Mouse (Mus musculus) CH12.LX (cell line): ENCODE measurements at regions not wholly inside any gene's neighbourhood (a gene's known extent, or its start where the extent isn't known, plus 50 kb on each side); places are given as distances from the start of the nearest gene placed in this dataset.
A peak's percentile ranks its signal among the peaks of the same experiment; 100 is the strongest.

Source experiments
- DNase-seq: peaks from one replicate; pipeline ENCODE4 v3.0.0-alpha.2; 2013; ENCODE audit errors: extremely low read depth
- H3K27ac ChIP-seq: 2 replicates; pipeline ENCODE4 v1.5.1; 2012; ENCODE audit warnings: low read depth, mild to moderate bottlenecking, control low read depth, moderate library complexity; ENCODE audit not compliant: insufficient read depth
- H3K27me3 ChIP-seq: replicated peaks from 2 replicates; pipeline ENCODE3; 2012; ENCODE audit warnings: inconsistent platforms
- H3K36me3 ChIP-seq, 2 experiments: replicated peaks in 1 of 2; 2 replicates each; pipeline versions ENCODE3 to v1.6.1; 2012; ENCODE audit warnings: inconsistent platforms in 1 of 2, low read length in 1 of 2, mild to moderate bottlenecking in 1 of 2, mixed read lengths in 1 of 2, moderate library complexity in 1 of 2; ENCODE audit not compliant: control insufficient read depth in 1 of 2, insufficient read depth in 1 of 2
- H3K4me1 ChIP-seq, 2 experiments: 2 replicates each; pipeline ENCODE4 v1.6.1; 2012; ENCODE audit warnings: inconsistent platforms in 1 of 2, moderate library complexity in 1 of 2; ENCODE audit not compliant: insufficient read depth in 2 of 2, control insufficient read depth in 1 of 2
- H3K4me2 ChIP-seq: 2 replicates; pipeline ENCODE4 v1.6.1; 2012; ENCODE audit warnings: low read depth, mild to moderate bottlenecking, control low read depth; ENCODE audit not compliant: poor library complexity, insufficient read depth, severe bottlenecking
- H3K4me3 ChIP-seq, 3 experiments: fragments of 150-350 bp in 1 of 3; sonication (generic) in 1 of 3; replicated peaks in 1 of 3; 2 replicates each; pipeline versions ENCODE3 to v1.5.1; 2011 to 2012; ENCODE audit warnings: low read depth in 2 of 3, low read length in 2 of 3, mild to moderate bottlenecking in 2 of 3, moderate library complexity in 2 of 3, control low read depth in 1 of 3, improper control_type of control experiment in 1 of 3, inconsistent platforms in 1 of 3, mixed read lengths in 1 of 3; ENCODE audit not compliant: poor library complexity in 1 of 3
- H3K79me2 ChIP-seq: replicated peaks from 2 replicates; pipeline ENCODE4 v1.6.1; 2012; ENCODE audit warnings: mild to moderate bottlenecking, moderate library complexity; ENCODE audit not compliant: control insufficient read depth, poor library complexity, insufficient read depth, severe bottlenecking; ENCODE audit errors: extremely low read depth
- H3K9ac ChIP-seq: 2 replicates; pipeline ENCODE4 v1.6.1; 2012; ENCODE audit warnings: low read depth, mild to moderate bottlenecking, control low read depth, moderate library complexity; ENCODE audit not compliant: insufficient read depth
- H3K9me3 ChIP-seq: replicated peaks from 2 replicates; pipeline ENCODE3; 2012; ENCODE audit warnings: low read length, inconsistent platforms, mixed read lengths
- CTCF ChIP-seq, 2 experiments: IDR thresholded peaks in 1 of 2; conservative IDR thresholded peaks in 1 of 2; 2 replicates each; pipeline ENCODE4 v1.5.1; 2011 to 2012; ENCODE audit warnings: low read depth in 2 of 2, low read length in 2 of 2, improper control_type of control experiment in 1 of 2, inconsistent platforms in 1 of 2, mild to moderate bottlenecking in 1 of 2, moderate library complexity in 1 of 2
- ETS1 ChIP-seq: conservative IDR thresholded peaks from 2 replicates; pipeline ENCODE4 v1.6.1; 2012; ENCODE audit warnings: low read depth, mild to moderate bottlenecking, inconsistent platforms, low read length, improper control_type of control experiment, moderate library complexity
- IRF4 ChIP-seq: IDR thresholded peaks from 2 replicates; pipeline ENCODE4 v1.6.1; 2014; ENCODE audit warnings: low read depth, mild to moderate bottlenecking, inconsistent platforms, low read length, improper control_type of control experiment
- MAX ChIP-seq: IDR thresholded peaks from 2 replicates; pipeline ENCODE4 v1.6.1; 2011; ENCODE audit warnings: low read length, improper control_type of control experiment
- MAZ ChIP-seq: IDR thresholded peaks from 2 replicates; pipeline ENCODE4 v1.6.1; 2012; ENCODE audit warnings: low read depth, mild to moderate bottlenecking, inconsistent platforms, low read length, improper control_type of control experiment, moderate library complexity
- MEF2A ChIP-seq: IDR thresholded peaks from 2 replicates; pipeline ENCODE4 v1.6.1; 2014; ENCODE audit warnings: low read depth, mild to moderate bottlenecking, inconsistent platforms, low read length, improper control_type of control experiment, borderline replicate concordance
- PAX5 ChIP-seq: IDR thresholded peaks from 2 replicates; pipeline ENCODE4 v1.6.1; 2012; ENCODE audit warnings: low read length, inconsistent platforms, mixed read lengths
- POLR2AphosphoS2 ChIP-seq: IDR thresholded peaks from 2 replicates; pipeline ENCODE4 v1.6.1; 2011; ENCODE audit warnings: low read depth, low read length, improper control_type of control experiment
- RAD21 ChIP-seq: IDR thresholded peaks from 2 replicates; pipeline ENCODE4 v1.6.1; 2011; ENCODE audit warnings: low read depth, mild to moderate bottlenecking, low read length, improper control_type of control experiment, moderate library complexity
- RCOR1 ChIP-seq: conservative IDR thresholded peaks from 2 replicates; pipeline ENCODE4 v1.6.1; 2012; ENCODE audit warnings: low read depth, mild to moderate bottlenecking, inconsistent platforms, low read length, improper control_type of control experiment
- SIN3A ChIP-seq: IDR thresholded peaks from 2 replicates; pipeline ENCODE4 v1.6.1; 2012; ENCODE audit warnings: low read length, improper control_type of control experiment, inconsistent platforms
- TBP ChIP-seq: conservative IDR thresholded peaks from 2 replicates; pipeline ENCODE4 v1.6.1; 2011; ENCODE audit warnings: low read depth, low read length, improper control_type of control experiment
- UBTF ChIP-seq: IDR thresholded peaks from 2 replicates; pipeline ENCODE4 v1.6.1; 2012; ENCODE audit warnings: low read depth, mild to moderate bottlenecking, inconsistent platforms, low read length, improper control_type of control experiment, moderate library complexity
- ZKSCAN1 ChIP-seq: IDR thresholded peaks from 2 replicates; pipeline ENCODE4 v1.6.1; 2012; ENCODE audit warnings: low read depth, inconsistent platforms, low read length, improper control_type of control experiment, borderline replicate concordance
- dilution Hi-C: fragments of 300-500 bp; cut with MboI; formaldehyde crosslinking; loops from 2 replicates; pipeline ENCODE4 v1.14.3; 2020; ENCODE audit warnings: low sequenced_read_pairs; ENCODE audit not compliant: extremely low pct_unique_long_range_greater_than_20kb, extremely low pct_ligation_motif_present
- in situ Hi-C: fragments of 300-500 bp; cut with MboI; formaldehyde crosslinking; loops from 3 replicates; pipeline ENCODE4 v1.14.3; 2019; ENCODE audit warnings: low sequenced_read_pairs, low pct_ligation_motif_present, low pct_unique_long_range_greater_than_20kb, mixed read lengths

- in situ Hi-C loops = no loop called here
- Histone ChIP-seq H3K27ac (no peak overlapping the region), H3K4me3 (no peak overlapping the region), H3K9me3 (no peaks in the 10 kb centered on the region), H3K79me2 (no peaks in the 10 kb centered on the region), H3K4me2 (no peak overlapping the region), H3K4me1 (no peaks in the 10 kb centered on the region; a peak in 1 of 4 replicates), H3K9ac (no peak overlapping the region), H3K27me3 (no peaks in the 10 kb centered on the region), H3K36me3 (no peaks in the 10 kb centered on the region)
- no peak for TF ChIP-seq SIN3A
- no peak for TF ChIP-seq PAX5
- TF ChIP-seq MAX = no peak
- TF ChIP-seq MAZ = no peak
- no peak for TF ChIP-seq ZKSCAN1
- TF ChIP-seq UBTF = no peak
- no peak for TF ChIP-seq MEF2A
- no peak for TF ChIP-seq POLR2AphosphoS2
- no peak for DNase-seq
- dilution Hi-C loops = no loop called here
Observed at GRCm38 (mm10) chr12:56457356-56457755, 79.4 kb downstream of the Nkx2-1 start.

- Histone ChIP-seq H3K36me3 (no peaks in the 10 kb centered on the region), H3K4me3 (no peak overlapping the region), H3K9me3 (no peaks in the 10 kb centered on the region), H3K4me1 (peaks cover 2 to 23% of the 10 kb centered on the region in 2 experiments; a peak in 2 of 4 replicates), H3K27ac (no peak overlapping the region), H3K9ac (no peak overlapping the region), H3K79me2 (no peaks in the 10 kb centered on the region), H3K27me3 (no peaks in the 10 kb centered on the region), H3K4me2 (no peak overlapping the region)
- DNase-seq = no peak
- TF ChIP-seq IRF4 (no peak), RAD21 (peak; percentile 21), PAX5 (no peak), TBP (no peak), RCOR1 (no peak), CTCF (conservative IDR thresholded peaks at IDR 0.05 in 1 of 2, IDR thresholded peaks at IDR 0.05 in 1 of 2; ENCODE audit: low read depth in 2 of 2, low read length in 2 of 2) (peak in 1 of 2 experiments; percentile 43; a peak in 2 of 4 replicates), ETS1 (no peak)
- in situ Hi-C loops = no loop called here
- dilution Hi-C loops = no loop called here
Observed at GRCm38 (mm10) chr12:56450261-56450660, 86.4 kb downstream of the Nkx2-1 start.
